Mouse (Mus musculus) megakaryocyte, embryonic 14.5 days (primary cell): Measurements from ENCODE around the gene Zfp568.

Experiments
- FLI1 ChIP-seq: IDR thresholded peaks from 2 replicates; pipeline ENCODE4 v1.6.1; 2012; ENCODE audit warnings: low read length, inconsistent platforms, mixed read lengths
- GATA1 ChIP-seq: IDR thresholded peaks from 3 replicates; pipeline ENCODE4 v1.6.1; 2012; ENCODE audit warnings: mixed read lengths, low read length, inconsistent platforms, borderline replicate concordance

GRCm38 (mm10) chr7:30023800-30024199 is 40.0 kb downstream of the Zfp568 start:
- TF ChIP-seq FLI1 (no peak), GATA1 (no peak)
